Mouse (Mus musculus): Measurements from ENCODE around the gene Btk. TPM values are rescaled to one million over a fixed set of nuclear protein-coding genes. Genes with fewer than 3 reads are reported as not detected.

The Btk gene
- polyA plus RNA-seq, 1 experiment = 73.8 TPM

DNA sequence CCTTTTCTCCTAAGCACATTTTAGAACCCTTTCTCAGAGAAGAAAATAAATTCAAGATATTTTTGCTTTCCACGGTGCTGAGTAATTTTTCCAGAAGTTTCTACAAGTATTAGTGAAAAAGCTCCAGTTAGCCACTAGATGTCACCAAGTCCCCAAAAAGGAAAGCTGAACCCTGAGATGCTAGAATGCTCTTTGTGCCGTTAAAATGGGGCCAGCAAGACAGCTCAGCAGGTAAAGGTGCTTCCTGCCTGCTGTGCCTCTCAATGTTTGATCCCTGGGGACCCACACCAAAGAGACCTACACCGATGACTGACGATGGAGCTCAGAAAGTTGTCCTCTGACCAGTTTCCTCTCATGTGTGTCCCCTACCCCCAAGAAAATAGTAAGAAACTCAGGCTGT lies 26.1 kb upstream of the Btk start:
- TF ChIP-seq CTCF (IDR thresholded peaks at IDR 0.05; ENCODE audit: low read depth, low read length) (no peak), POLR2A (IDR thresholded peaks at IDR 0.05; ENCODE audit: borderline replicate concordance, low read depth, low read length) (no peak)
- Histone ChIP-seq H3K27ac (ENCODE audit: insufficient read depth, low read depth, low read length) (no peak overlapping the region), H3K4me1 (ENCODE audit: control insufficient read depth, insufficient read depth, low read length) (no peaks in the 10 kb centered on the region)

DNA sequence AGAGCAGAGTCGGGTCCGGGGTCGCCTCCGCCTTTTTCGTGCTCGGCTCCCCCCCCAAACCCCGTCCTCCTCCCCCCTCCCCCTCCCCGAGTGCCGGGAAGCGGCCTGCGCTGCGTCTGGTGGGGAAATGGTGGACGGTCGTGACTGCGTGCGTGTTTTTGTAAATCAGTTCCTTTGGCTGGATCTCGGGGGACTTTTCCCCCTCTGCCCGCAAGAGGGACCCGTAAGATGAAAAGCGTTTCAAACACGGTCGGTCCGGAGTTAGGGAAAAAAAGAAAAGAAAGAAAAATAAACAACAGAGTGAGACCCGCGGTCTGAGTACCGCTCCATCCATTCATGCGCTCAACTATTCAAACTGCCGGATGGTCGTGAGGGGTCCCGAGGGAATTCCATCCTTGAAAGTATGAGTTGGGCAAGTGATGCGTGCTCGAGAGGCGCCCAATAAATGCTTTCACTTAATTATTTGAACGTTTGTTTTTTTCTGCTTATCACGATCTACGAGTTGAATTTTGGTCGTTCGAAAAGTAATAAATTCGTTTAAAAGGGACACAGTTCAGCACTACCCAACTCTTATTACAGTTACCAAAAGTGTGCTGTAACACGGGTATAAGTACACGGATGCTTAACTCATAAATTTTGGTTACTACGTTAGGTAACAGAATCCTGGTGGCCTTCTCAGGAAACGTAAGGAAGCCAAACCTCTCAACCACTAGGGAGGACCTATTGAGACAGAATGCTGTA lies 18.2 kb upstream of the Btk start:
- Histone ChIP-seq H3K4me3 (ENCODE audit: insufficient read depth, low read length) (peak overlapping the region; percentile 71), H3K4me1 (ENCODE audit: control insufficient read depth, insufficient read depth, low read length) (peaks cover 8% of the 10 kb centered on the region), H3K27ac (ENCODE audit: insufficient read depth, low read depth, low read length) (peak overlapping the region; percentile 67)
- no peak for TF ChIP-seq CTCF (IDR thresholded peaks at IDR 0.05; ENCODE audit: low read depth, low read length)
- TF ChIP-seq POLR2A (IDR thresholded peaks at IDR 0.05; ENCODE audit: borderline replicate concordance, low read depth, low read length) = no peak

More for the DNA sequence above, 26.1 kb upstream of the Btk start:
- no peak overlapping the region for H3K4me3 ChIP-seq (ENCODE audit: insufficient read depth, low read length)

- Histone ChIP-seq H3K4me1 (ENCODE audit: control insufficient read depth, insufficient read depth, low read length) (peaks cover 11% of the 10 kb centered on the region), H3K4me3 (ENCODE audit: insufficient read depth, low read length) (peak within 1 kb of the TSS; percentile 97), H3K27ac (ENCODE audit: insufficient read depth, low read depth, low read length) (peak within 1 kb of the TSS; percentile 99)
- no peak for TF ChIP-seq CTCF (IDR thresholded peaks at IDR 0.05; ENCODE audit: low read depth, low read length)
- TF ChIP-seq POLR2A (IDR thresholded peaks at IDR 0.05; ENCODE audit: borderline replicate concordance, low read depth, low read length) = no peak
Measured at GRCm38 (mm10) chrX:134600659-134601379, 17.4 kb upstream of the Btk start, which contains the start of the genes Gla and Hnrnph2. TSS of gene Gla (minus strand) at chrX:134601125. TSS of gene Hnrnph2 (plus strand) at chrX:134601179.

DNA sequence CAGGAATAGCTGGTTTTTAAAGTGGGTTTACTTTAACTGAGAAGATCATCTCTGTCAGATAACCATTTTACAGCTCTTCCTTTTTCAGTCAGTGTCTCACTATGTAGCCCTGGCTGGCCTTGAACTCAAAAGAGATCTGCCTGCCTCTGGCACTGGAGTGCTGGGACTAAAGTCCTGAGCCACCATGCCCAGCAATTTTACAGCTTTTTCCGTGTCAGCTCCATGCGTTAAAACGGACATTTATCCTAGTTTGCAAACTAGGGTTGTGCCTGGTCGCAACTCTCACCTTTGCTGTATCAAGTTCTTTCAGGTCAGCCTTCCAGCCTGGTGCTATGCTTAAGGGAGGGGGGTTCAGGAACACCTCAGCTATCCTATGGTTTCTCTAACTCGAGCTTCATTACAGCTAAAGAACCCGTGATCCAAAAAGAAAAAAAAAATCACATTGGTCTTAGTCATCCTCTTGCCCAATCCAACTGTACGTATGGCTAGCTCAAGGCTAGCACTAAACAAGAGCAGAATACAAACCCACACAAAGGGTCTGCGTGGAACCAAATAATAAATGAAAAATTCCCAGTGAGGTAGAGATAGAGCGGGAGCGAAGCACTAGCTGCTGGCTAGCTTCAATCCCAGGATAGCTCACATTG lies 16.7 kb upstream of the Btk start:
- no peak for TF ChIP-seq POLR2A (IDR thresholded peaks at IDR 0.05; ENCODE audit: borderline replicate concordance, low read depth, low read length)
- TF ChIP-seq CTCF (IDR thresholded peaks at IDR 0.05; ENCODE audit: low read depth, low read length) = no peak
- Histone ChIP-seq H3K4me3 (ENCODE audit: insufficient read depth, low read length) (peak overlapping the region; percentile 97), H3K4me1 (ENCODE audit: control insufficient read depth, insufficient read depth, low read length) (peaks cover 12% of the 10 kb centered on the region), H3K27ac (ENCODE audit: insufficient read depth, low read depth, low read length) (peak overlapping the region; percentile 99)

- Histone ChIP-seq H3K4me1 (ENCODE audit: control insufficient read depth, insufficient read depth, low read length) (peaks cover under 1% of the 10 kb centered on the region), H3K4me3 (ENCODE audit: insufficient read depth, low read length) (no peak overlapping the region), H3K27ac (ENCODE audit: insufficient read depth, low read depth, low read length) (no peak overlapping the region)
- no peak for TF ChIP-seq CTCF (IDR thresholded peaks at IDR 0.05; ENCODE audit: low read depth, low read length)
Measured at GRCm38 (mm10) chrX:134589836-134590235, 6.5 kb upstream of the Btk start.

- peaks cover 6% of the 10 kb centered on the region for H3K4me1 ChIP-seq (ENCODE audit: control insufficient read depth, insufficient read depth, low read length)
- H3K4me3 ChIP-seq (ENCODE audit: insufficient read depth, low read length) = no peak overlapping the region
- no peak overlapping the region for H3K27ac ChIP-seq (ENCODE audit: insufficient read depth, low read depth, low read length)
- TF ChIP-seq POLR2A (IDR thresholded peaks at IDR 0.05; ENCODE audit: borderline replicate concordance, low read depth, low read length) (no peak), CTCF (IDR thresholded peaks at IDR 0.05; ENCODE audit: low read depth, low read length) (no peak)
Measured at GRCm38 (mm10) chrX:134588997-134589396, 5.6 kb upstream of the Btk start.

DNA sequence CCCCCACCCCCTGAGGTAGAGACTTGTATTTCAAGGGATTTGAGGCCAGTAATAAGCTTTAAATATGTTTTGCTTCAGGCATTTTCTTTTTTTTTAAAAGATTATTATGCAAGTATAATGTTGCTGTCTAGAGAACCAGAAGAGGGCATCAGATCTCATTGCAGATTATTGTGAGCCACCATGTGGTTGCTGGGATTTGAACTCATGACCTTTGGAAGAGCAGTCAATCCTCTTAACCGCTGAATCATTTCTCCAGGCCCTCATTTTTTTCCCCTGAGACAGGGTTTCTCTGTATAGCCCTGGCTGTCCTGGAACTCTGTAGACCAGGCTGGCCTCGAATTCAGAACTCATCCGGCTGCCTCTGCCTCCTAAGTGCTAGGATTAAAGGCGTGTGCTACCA lies 4.9 kb upstream of the Btk start:
- H3K4me3 ChIP-seq (ENCODE audit: insufficient read depth, low read length) = no peak overlapping the region
- H3K4me1 ChIP-seq (ENCODE audit: control insufficient read depth, insufficient read depth, low read length) = peaks cover 6% of the 10 kb centered on the region
- no peak overlapping the region for H3K27ac ChIP-seq (ENCODE audit: insufficient read depth, low read depth, low read length)
- TF ChIP-seq CTCF (IDR thresholded peaks at IDR 0.05; ENCODE audit: low read depth, low read length) (no peak), POLR2A (IDR thresholded peaks at IDR 0.05; ENCODE audit: borderline replicate concordance, low read depth, low read length) (no peak)

DNA sequence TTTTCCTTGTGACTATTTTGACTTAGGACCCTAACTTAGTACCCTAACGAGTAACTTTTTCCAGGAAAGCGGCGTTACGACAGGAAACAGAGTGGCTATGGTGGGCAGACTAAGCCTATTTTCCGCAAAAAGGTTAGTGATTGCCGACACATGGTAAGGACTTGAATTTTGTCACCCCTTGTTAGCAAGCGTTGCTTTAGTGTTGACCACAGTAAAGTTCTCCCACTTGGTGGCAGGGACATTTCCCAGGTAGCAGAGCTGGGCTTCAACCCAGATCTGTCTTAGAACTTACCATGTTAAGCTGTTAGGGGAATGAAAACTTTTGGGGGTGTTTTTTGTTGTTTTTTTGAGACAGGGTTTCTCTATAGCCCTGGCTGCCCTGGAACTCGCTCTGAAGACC lies 3.1 kb upstream of the Btk start:
- peaks cover 6% of the 10 kb centered on the region for H3K4me1 ChIP-seq (ENCODE audit: control insufficient read depth, insufficient read depth, low read length)
- peak overlapping the region; percentile 21 for H3K27ac ChIP-seq (ENCODE audit: insufficient read depth, low read depth, low read length)
- no peak for TF ChIP-seq POLR2A (IDR thresholded peaks at IDR 0.05; ENCODE audit: borderline replicate concordance, low read depth, low read length)
- no peak for TF ChIP-seq CTCF (IDR thresholded peaks at IDR 0.05; ENCODE audit: low read depth, low read length)
- peak overlapping the region; percentile 98 for H3K4me3 ChIP-seq (ENCODE audit: insufficient read depth, low read length)

GRCm38 (mm10) chrX:134585103-134586002 lies 2.0 kb upstream of the Btk start, which contains the start of gene Rpl36a:
TSS of gene Rpl36a (plus strand) at chrX:134585654.
- peaks cover 6% of the 10 kb centered on the region for H3K4me1 ChIP-seq (ENCODE audit: control insufficient read depth, insufficient read depth, low read length)
- TF ChIP-seq POLR2A (IDR thresholded peaks at IDR 0.05; ENCODE audit: borderline replicate concordance, low read depth, low read length) (no peak), CTCF (IDR thresholded peaks at IDR 0.05; ENCODE audit: low read depth, low read length) (no peak)
- H3K4me3 ChIP-seq (ENCODE audit: insufficient read depth, low read length) = peak within 1 kb of the TSS; percentile 98
- peak within 1 kb of the TSS; percentile 94 for H3K27ac ChIP-seq (ENCODE audit: insufficient read depth, low read depth, low read length)
